Mouse (Mus musculus) CH12.LX (cell line): ENCODE results near the gene Tmem100. TPM values are rescaled to one million over a fixed set of nuclear protein-coding genes. Genes with fewer than 3 reads are reported as not detected.

Experiments
- DNase-seq: peaks from one replicate; pipeline ENCODE4 v3.0.0-alpha.2; 2013; ENCODE audit errors: extremely low read depth
- H3K27ac ChIP-seq: 2 replicates; pipeline ENCODE4 v1.5.1; 2012; ENCODE audit warnings: low read depth, mild to moderate bottlenecking, control low read depth, moderate library complexity; ENCODE audit not compliant: insufficient read depth
- H3K27me3 ChIP-seq: replicated peaks from 2 replicates; pipeline ENCODE3; 2012; ENCODE audit warnings: inconsistent platforms
- H3K36me3 ChIP-seq, 2 experiments: replicated peaks in 1 of 2; 2 replicates each; pipeline versions ENCODE3 to v1.6.1; 2012; ENCODE audit warnings: inconsistent platforms in 1 of 2, low read length in 1 of 2, mild to moderate bottlenecking in 1 of 2, mixed read lengths in 1 of 2, moderate library complexity in 1 of 2; ENCODE audit not compliant: control insufficient read depth in 1 of 2, insufficient read depth in 1 of 2
- H3K4me1 ChIP-seq, 2 experiments: 2 replicates each; pipeline ENCODE4 v1.6.1; 2012; ENCODE audit warnings: inconsistent platforms in 1 of 2, moderate library complexity in 1 of 2; ENCODE audit not compliant: insufficient read depth in 2 of 2, control insufficient read depth in 1 of 2
- H3K4me2 ChIP-seq: 2 replicates; pipeline ENCODE4 v1.6.1; 2012; ENCODE audit warnings: low read depth, mild to moderate bottlenecking, control low read depth; ENCODE audit not compliant: poor library complexity, insufficient read depth, severe bottlenecking
- H3K4me3 ChIP-seq, 3 experiments: fragments of 150-350 bp in 1 of 3; sonication (generic) in 1 of 3; replicated peaks in 1 of 3; 2 replicates each; pipeline versions ENCODE3 to v1.5.1; 2011 to 2012; ENCODE audit warnings: low read depth in 2 of 3, low read length in 2 of 3, mild to moderate bottlenecking in 2 of 3, moderate library complexity in 2 of 3, control low read depth in 1 of 3, improper control_type of control experiment in 1 of 3, inconsistent platforms in 1 of 3, mixed read lengths in 1 of 3; ENCODE audit not compliant: poor library complexity in 1 of 3
- H3K79me2 ChIP-seq: replicated peaks from 2 replicates; pipeline ENCODE4 v1.6.1; 2012; ENCODE audit warnings: mild to moderate bottlenecking, moderate library complexity; ENCODE audit not compliant: control insufficient read depth, poor library complexity, insufficient read depth, severe bottlenecking; ENCODE audit errors: extremely low read depth
- H3K9ac ChIP-seq: 2 replicates; pipeline ENCODE4 v1.6.1; 2012; ENCODE audit warnings: low read depth, mild to moderate bottlenecking, control low read depth, moderate library complexity; ENCODE audit not compliant: insufficient read depth
- H3K9me3 ChIP-seq: replicated peaks from 2 replicates; pipeline ENCODE3; 2012; ENCODE audit warnings: low read length, inconsistent platforms, mixed read lengths
- BHLHE40 ChIP-seq: IDR thresholded peaks from 2 replicates; pipeline ENCODE4 v1.6.1; 2011; ENCODE audit warnings: mild to moderate bottlenecking, low read depth, low read length, improper control_type of control experiment
- CHD1 ChIP-seq: IDR thresholded peaks from 2 replicates; pipeline ENCODE4 v1.6.1; 2012; ENCODE audit warnings: low read depth, low read length, improper control_type of control experiment, inconsistent platforms
- CHD2 ChIP-seq: IDR thresholded peaks from 2 replicates; pipeline ENCODE4 v1.6.1; 2011; ENCODE audit warnings: low read length, improper control_type of control experiment
- CTCF ChIP-seq, 2 experiments: IDR thresholded peaks in 1 of 2; conservative IDR thresholded peaks in 1 of 2; 2 replicates each; pipeline ENCODE4 v1.5.1; 2011 to 2012; ENCODE audit warnings: low read depth in 2 of 2, low read length in 2 of 2, improper control_type of control experiment in 1 of 2, inconsistent platforms in 1 of 2, mild to moderate bottlenecking in 1 of 2, moderate library complexity in 1 of 2
- E2F4 ChIP-seq: IDR thresholded peaks from 2 replicates; pipeline ENCODE4 v1.6.1; 2011; ENCODE audit warnings: low read depth, low read length, improper control_type of control experiment; ENCODE audit not compliant: insufficient replicate concordance
- ETS1 ChIP-seq: conservative IDR thresholded peaks from 2 replicates; pipeline ENCODE4 v1.6.1; 2012; ENCODE audit warnings: low read depth, mild to moderate bottlenecking, inconsistent platforms, low read length, improper control_type of control experiment, moderate library complexity
- HCFC1 ChIP-seq: IDR thresholded peaks from 2 replicates; pipeline ENCODE4 v1.6.1; 2012; ENCODE audit warnings: low read depth, mild to moderate bottlenecking, inconsistent platforms, low read length, improper control_type of control experiment
- KAT2A ChIP-seq: IDR thresholded peaks from 2 replicates; pipeline ENCODE4 v1.6.1; 2012; ENCODE audit warnings: low read length, improper control_type of control experiment, inconsistent platforms; ENCODE audit not compliant: insufficient replicate concordance
- MEF2A ChIP-seq: IDR thresholded peaks from 2 replicates; pipeline ENCODE4 v1.6.1; 2014; ENCODE audit warnings: low read depth, mild to moderate bottlenecking, inconsistent platforms, low read length, improper control_type of control experiment, borderline replicate concordance
- NELFE ChIP-seq: IDR thresholded peaks from 2 replicates; pipeline ENCODE4 v1.6.1; 2011; ENCODE audit warnings: low read depth, low read length, improper control_type of control experiment
- NRF1 ChIP-seq: IDR thresholded peaks from 2 replicates; pipeline ENCODE4 v1.6.1; 2014; ENCODE audit warnings: low read depth, mild to moderate bottlenecking, inconsistent platforms, low read length, improper control_type of control experiment, moderate library complexity
- RCOR1 ChIP-seq: conservative IDR thresholded peaks from 2 replicates; pipeline ENCODE4 v1.6.1; 2012; ENCODE audit warnings: low read depth, mild to moderate bottlenecking, inconsistent platforms, low read length, improper control_type of control experiment
- SIN3A ChIP-seq: IDR thresholded peaks from 2 replicates; pipeline ENCODE4 v1.6.1; 2012; ENCODE audit warnings: low read length, improper control_type of control experiment, inconsistent platforms
- SMC3 ChIP-seq: IDR thresholded peaks from 2 replicates; pipeline ENCODE4 v1.6.1; 2011; ENCODE audit warnings: low read depth, low read length, improper control_type of control experiment
- TCF12 ChIP-seq: IDR thresholded peaks from 2 replicates; pipeline ENCODE4 v1.6.1; 2014; ENCODE audit warnings: low read depth, mild to moderate bottlenecking, inconsistent platforms, low read length, improper control_type of control experiment
- USF1 ChIP-seq: IDR thresholded peaks from 2 replicates; pipeline ENCODE4 v1.6.1; 2014; ENCODE audit warnings: low read depth, mild to moderate bottlenecking, inconsistent platforms, low read length, improper control_type of control experiment
- ZKSCAN1 ChIP-seq: IDR thresholded peaks from 2 replicates; pipeline ENCODE4 v1.6.1; 2012; ENCODE audit warnings: low read depth, inconsistent platforms, low read length, improper control_type of control experiment, borderline replicate concordance
- ZMIZ1 ChIP-seq: IDR thresholded peaks from 2 replicates; pipeline ENCODE4 v1.6.1; 2012; ENCODE audit warnings: low read depth, mild to moderate bottlenecking, inconsistent platforms, low read length, improper control_type of control experiment
- ZNF384 ChIP-seq: IDR thresholded peaks from 2 replicates; pipeline ENCODE4 v1.6.1; 2012; ENCODE audit warnings: low read depth, low read length, improper control_type of control experiment, inconsistent platforms
- dilution Hi-C: fragments of 300-500 bp; cut with MboI; formaldehyde crosslinking; loops from 2 replicates; pipeline ENCODE4 v1.14.3; 2020; ENCODE audit warnings: low sequenced_read_pairs; ENCODE audit not compliant: extremely low pct_unique_long_range_greater_than_20kb, extremely low pct_ligation_motif_present
- in situ Hi-C: fragments of 300-500 bp; cut with MboI; formaldehyde crosslinking; loops from 3 replicates; pipeline ENCODE4 v1.14.3; 2019; ENCODE audit warnings: low sequenced_read_pairs, low pct_ligation_motif_present, low pct_unique_long_range_greater_than_20kb, mixed read lengths
- polyA plus RNA-seq: library from polyadenylated mRNA; unstranded; fragments of >175 nt; gene quantifications from 2 replicates; pipeline ENCODE4 v1.2.1, GENCODE M21; 2012; ENCODE audit warnings: low read depth; ENCODE audit not compliant: insufficient read length
- total RNA-seq, 2 experiments: library from RNA; depleted of rRNA; stranded (reverse); fragments of 300-350 nt in 1 of 2; fragments of >200 nt in 1 of 2; gene quantifications; 2 replicates each; pipeline ENCODE4 v1.2.3; 2012 to 2014

The Tmem100 gene
- total and polyA plus RNA-seq, 3 experiments = 0.30 to 3.5 (median 1.0) TPM

DNA sequence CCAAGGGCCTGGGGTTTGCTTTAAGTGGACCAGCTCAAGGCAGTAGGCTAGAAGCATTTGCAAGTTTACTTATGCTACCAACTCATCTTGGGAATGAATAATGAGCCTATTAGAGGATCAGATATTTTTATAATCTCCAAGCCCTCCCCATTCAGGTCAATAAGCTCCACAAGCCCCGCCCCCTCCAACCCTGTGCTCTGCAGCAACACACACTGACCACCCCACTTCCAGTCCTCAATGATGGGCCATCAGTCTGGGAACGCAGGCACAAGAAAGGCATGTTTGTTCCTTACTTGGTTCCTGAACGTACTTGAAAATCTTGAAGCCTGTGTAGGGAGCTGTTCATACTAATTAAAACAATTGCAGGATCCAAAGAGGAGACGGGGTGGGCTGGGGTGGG lies 23.7 kb downstream of the Tmem100 start:
- dilution Hi-C loops (no loop called here), in situ Hi-C loops (no loop called here)
- Histone ChIP-seq H3K9ac (no peak overlapping the region), H3K9me3 (no peaks in the 10 kb centered on the region), H3K79me2 (no peaks in the 10 kb centered on the region), H3K27ac (no peak overlapping the region), H3K4me2 (no peak overlapping the region), H3K4me1 (no peaks in the 10 kb centered on the region), H3K36me3 (no peaks in the 10 kb centered on the region), H3K27me3 (no peaks in the 10 kb centered on the region), H3K4me3 (no peak overlapping the region)
- TF ChIP-seq ZMIZ1 (no peak), ETS1 (no peak), ZKSCAN1 (no peak), NRF1 (no peak), TCF12 (no peak), E2F4 (no peak), CHD2 (no peak), ZNF384 (no peak)
- DNase-seq = no peak

DNA sequence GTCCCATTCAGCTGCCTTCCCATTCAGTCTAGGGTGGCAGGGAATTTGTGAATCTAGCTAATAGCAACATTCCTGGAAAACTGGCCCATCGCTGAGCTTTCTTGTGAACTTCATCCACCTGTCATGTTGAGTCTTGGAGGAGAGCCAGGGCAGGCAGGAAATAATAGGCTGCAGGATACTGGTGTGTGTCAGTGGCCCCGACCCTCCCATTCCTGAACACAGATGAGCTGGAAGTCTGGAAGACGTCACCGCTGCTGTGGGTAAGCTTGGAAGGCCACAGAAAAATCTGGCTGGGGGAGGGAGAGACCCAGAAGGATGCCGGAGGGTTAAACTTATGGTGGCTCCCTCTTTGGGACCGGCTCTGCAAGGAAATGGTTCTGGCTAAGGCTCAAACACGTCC lies 24.3 kb downstream of the Tmem100 start:
- no peaks in the 10 kb centered on the region for H3K79me2 ChIP-seq
- DNase-seq = no peak
- H3K9ac ChIP-seq = no peak overlapping the region
- H3K4me3 ChIP-seq = no peak overlapping the region
- no peaks in the 10 kb centered on the region for H3K4me1 ChIP-seq
- H3K27me3 ChIP-seq = no peaks in the 10 kb centered on the region
- no peak for TF ChIP-seq RCOR1
- no peak for TF ChIP-seq SMC3
- TF ChIP-seq KAT2A = no peak
- TF ChIP-seq BHLHE40 = no peak
- no peak for TF ChIP-seq MEF2A
- TF ChIP-seq CTCF (conservative IDR thresholded peaks at IDR 0.05 in 1 of 2, IDR thresholded peaks at IDR 0.05 in 1 of 2; ENCODE audit: low read depth in 2 of 2, low read length in 2 of 2) = no peak
- TF ChIP-seq USF1 = no peak
- TF ChIP-seq NELFE = no peak
- TF ChIP-seq SIN3A = no peak
- TF ChIP-seq ETS1 = no peak
- no peak for TF ChIP-seq HCFC1
- TF ChIP-seq CHD1 = no peak
- TF ChIP-seq ZMIZ1 = no peak
- TF ChIP-seq, all 38 proteins: peak for 0
- in situ Hi-C loops (no loop called here), dilution Hi-C loops (no loop called here)
- no peak overlapping the region for H3K27ac ChIP-seq
- peaks cover 4% of the 10 kb centered on the region for H3K9me3 ChIP-seq
- no peak overlapping the region for H3K4me2 ChIP-seq
- no peaks in the 10 kb centered on the region for H3K36me3 ChIP-seq
